Mouse (Mus musculus): ENCODE results near the gene Cnnm2. TPM values are rescaled to one million over a fixed set of nuclear protein-coding genes. Genes with fewer than 3 reads are reported as not detected.

The Cnnm2 gene
- polyA plus RNA-seq, 1 experiment, result 12.2 TPM

GRCm38 (mm10) chr19:46879876-46880275 lies 118.5 kb downstream of the Cnnm2 start:
- DNase-seq, result no peak
- 94% methylated on average over 2 of the region's 2 CpGs for WGBS

GRCm38 (mm10) chr19:46885365-46885764 lies 124.0 kb downstream of the Cnnm2 start:
- 89% methylated on average over 4 of the region's 4 CpGs for WGBS
- no peak overlapping the region for H3K4me3 ChIP-seq (replicated peaks; ENCODE audit: extremely low read depth, low read depth, low read length)
- TF ChIP-seq POLR2A (IDR thresholded peaks at IDR 0.05; ENCODE audit: borderline replicate concordance, extremely low read depth, low read depth, low read length), result no peak
- no peak for DNase-seq
- H3K4me1 ChIP-seq (ENCODE audit: control insufficient read depth, insufficient read depth, low read length), result no peaks in the 10 kb centered on the region; the same call in 1 of the 2 replicates

More at GRCm38 (mm10) chr19:46879876-46880275, 118.5 kb downstream of the Cnnm2 start:
- TF ChIP-seq POLR2A (IDR thresholded peaks at IDR 0.05; ENCODE audit: borderline replicate concordance, extremely low read depth, low read depth, low read length), result no peak
- TF ChIP-seq CTCF (IDR thresholded peaks at IDR 0.05; ENCODE audit: insufficient read depth, low read length), result no peak
- Histone ChIP-seq H3K4me3 (replicated peaks; ENCODE audit: extremely low read depth, low read depth, low read length) (no peak overlapping the region), H3K4me1 (ENCODE audit: control insufficient read depth, insufficient read depth, low read length) (no peaks in the 10 kb centered on the region)

- DNase-seq, result peak; percentile 43
- Histone ChIP-seq H3K4me3 (replicated peaks; ENCODE audit: extremely low read depth, low read depth, low read length) (no peak overlapping the region), H3K4me1 (ENCODE audit: control insufficient read depth, insufficient read depth, low read length) (no peaks in the 10 kb centered on the region; the same call in 1 of the 2 replicates)
- TF ChIP-seq CTCF (IDR thresholded peaks at IDR 0.05; ENCODE audit: insufficient read depth, low read length), result no peak
- TF ChIP-seq POLR2A (IDR thresholded peaks at IDR 0.05; ENCODE audit: borderline replicate concordance, extremely low read depth, low read depth, low read length), result no peak
- 69% methylated on average over 7 of the region's 7 CpGs for WGBS
Measured at GRCm38 (mm10) chr19:46886826-46887225, 125.4 kb downstream of the Cnnm2 start.

- Histone ChIP-seq H3K4me3 (replicated peaks; ENCODE audit: extremely low read depth, low read depth, low read length) (no peak overlapping the region), H3K4me1 (ENCODE audit: control insufficient read depth, insufficient read depth, low read length) (no peaks in the 10 kb centered on the region; the same call in 1 of the 2 replicates)
- DNase-seq, result no peak
- TF ChIP-seq CTCF (IDR thresholded peaks at IDR 0.05; ENCODE audit: insufficient read depth, low read length) (no peak), POLR2A (IDR thresholded peaks at IDR 0.05; ENCODE audit: borderline replicate concordance, extremely low read depth, low read depth, low read length) (no peak)
- 48% methylated on average over 14 of the region's 14 CpGs for WGBS
Measured at GRCm38 (mm10) chr19:46887811-46888527, 126.6 kb downstream of the Cnnm2 start.

- no peak overlapping the region for H3K4me3 ChIP-seq (replicated peaks; ENCODE audit: extremely low read depth, low read depth, low read length)
- 93% methylated on average over 8 of the region's 8 CpGs for WGBS
- no peak for TF ChIP-seq POLR2A (IDR thresholded peaks at IDR 0.05; ENCODE audit: borderline replicate concordance, extremely low read depth, low read depth, low read length)
- DNase-seq, result no peak
- no peaks in the 10 kb centered on the region; the same call in 1 of the 2 replicates for H3K4me1 ChIP-seq (ENCODE audit: control insufficient read depth, insufficient read depth, low read length)
Measured at GRCm38 (mm10) chr19:46889666-46890065, 128.3 kb downstream of the Cnnm2 start.

- H3K4me3 ChIP-seq (replicated peaks; ENCODE audit: extremely low read depth, low read depth, low read length), result no peak overlapping the region
- TF ChIP-seq POLR2A (IDR thresholded peaks at IDR 0.05; ENCODE audit: borderline replicate concordance, extremely low read depth, low read depth, low read length), result no peak
- TF ChIP-seq CTCF (IDR thresholded peaks at IDR 0.05; ENCODE audit: insufficient read depth, low read length), result no peak
- H3K4me1 ChIP-seq (ENCODE audit: control insufficient read depth, insufficient read depth, low read length), result no peaks in the 10 kb centered on the region; the same call in 1 of the 2 replicates
- WGBS, result 92% methylated on average over 8 of the region's 8 CpGs
- no peak for DNase-seq
Measured at GRCm38 (mm10) chr19:46890657-46891056, 129.3 kb downstream of the Cnnm2 start.

- DNase-seq, result no peak
- TF ChIP-seq POLR2A (IDR thresholded peaks at IDR 0.05; ENCODE audit: borderline replicate concordance, extremely low read depth, low read depth, low read length), result no peak
- TF ChIP-seq CTCF (IDR thresholded peaks at IDR 0.05; ENCODE audit: insufficient read depth, low read length), result no peak
- H3K4me3 ChIP-seq (replicated peaks; ENCODE audit: extremely low read depth, low read depth, low read length), result no peak overlapping the region
- WGBS, result 69% methylated on average over 3 of the region's 3 CpGs
- no peaks in the 10 kb centered on the region; the same call in 1 of the 2 replicates for H3K4me1 ChIP-seq (ENCODE audit: control insufficient read depth, insufficient read depth, low read length)
Measured at GRCm38 (mm10) chr19:46892856-46893255, 131.5 kb downstream of the Cnnm2 start.

GRCm38 (mm10) chr19:46893484-46893883 lies 132.1 kb downstream of the Cnnm2 start:
- H3K4me3 ChIP-seq (replicated peaks; ENCODE audit: extremely low read depth, low read depth, low read length), result no peak overlapping the region
- no peak for DNase-seq
- H3K4me1 ChIP-seq (ENCODE audit: control insufficient read depth, insufficient read depth, low read length), result no peaks in the 10 kb centered on the region
- WGBS, result 78% methylated on average over 7 of the region's 7 CpGs
- TF ChIP-seq POLR2A (IDR thresholded peaks at IDR 0.05; ENCODE audit: borderline replicate concordance, extremely low read depth, low read depth, low read length) (no peak), CTCF (IDR thresholded peaks at IDR 0.05; ENCODE audit: insufficient read depth, low read length) (no peak)

- TF ChIP-seq POLR2A (IDR thresholded peaks at IDR 0.05; ENCODE audit: borderline replicate concordance, extremely low read depth, low read depth, low read length), result no peak
- TF ChIP-seq CTCF (IDR thresholded peaks at IDR 0.05; ENCODE audit: insufficient read depth, low read length), result 0 out of 2 replicates have a peak, but pooled peaks have one; percentile 20
- peaks cover 10% of the 10 kb centered on the region; the same call in 1 of the 2 replicates for H3K4me1 ChIP-seq (ENCODE audit: control insufficient read depth, insufficient read depth, low read length)
- WGBS, result 86% methylated on average over 3 of the region's 3 CpGs
- H3K4me3 ChIP-seq (replicated peaks; ENCODE audit: extremely low read depth, low read depth, low read length), result no peak overlapping the region
- no peak for DNase-seq
Measured at GRCm38 (mm10) chr19:46897135-46897534, 135.7 kb downstream of the Cnnm2 start.

- H3K4me1 ChIP-seq (ENCODE audit: control insufficient read depth, insufficient read depth, low read length), result peaks cover 10% of the 10 kb centered on the region; the same call in 1 of the 2 replicates
- no peak for DNase-seq
- H3K4me3 ChIP-seq (replicated peaks; ENCODE audit: extremely low read depth, low read depth, low read length), result no peak overlapping the region
- TF ChIP-seq POLR2A (IDR thresholded peaks at IDR 0.05; ENCODE audit: borderline replicate concordance, extremely low read depth, low read depth, low read length) (no peak), CTCF (IDR thresholded peaks at IDR 0.05; ENCODE audit: insufficient read depth, low read length) (no peak)
- WGBS, result 72% methylated on average over 5 of the region's 5 CpGs
Measured at GRCm38 (mm10) chr19:46898222-46898621, 136.8 kb downstream of the Cnnm2 start.
